Mouse (Mus musculus) Muller cell, postnatal 12 days (primary cell): ENCODE measurements around the gene Syngr1.

Source experiments
- DNase-seq: peaks from one replicate; pipeline ENCODE4 v3.0.0-alpha.2; 2015; ENCODE audit errors: inconsistent ontology term

Syngr1 gene

GRCm38 (mm10) chr15:80091121-80091955 lies at the start of gene Syngr1, which contains the start of gene Rpl3:
TSS of gene Syngr1 (plus strand) at chr15:80091334.
TSS of gene Rpl3 (minus strand) at chr15:80091868.
- DNase-seq, result peak; percentile 76

- no peak for DNase-seq
These were observed 49.0 kb upstream of the Syngr1 start for GRCm38 (mm10) chr15:80042152-80042551.

- no peak for DNase-seq
These were observed 46.9 kb upstream of the Syngr1 start for GRCm38 (mm10) chr15:80044249-80044648.

GRCm38 (mm10) chr15:80045749-80046148 lies 45.4 kb upstream of the Syngr1 start:
- DNase-seq, result no peak

- no peak for DNase-seq
These were observed 43.9 kb upstream of the Syngr1 start for GRCm38 (mm10) chr15:80047242-80047641.

GRCm38 (mm10) chr15:80047973-80048372 lies 43.2 kb upstream of the Syngr1 start:
- no peak for DNase-seq

GRCm38 (mm10) chr15:80050093-80050492 lies 41.0 kb upstream of the Syngr1 start:
- DNase-seq, result no peak

GRCm38 (mm10) chr15:80051092-80051761 lies 39.9 kb upstream of the Syngr1 start:
- no peak for DNase-seq

GRCm38 (mm10) chr15:80051782-80052181 lies 39.4 kb upstream of the Syngr1 start:
- DNase-seq, result no peak

- no peak for DNase-seq
These were observed 37.6 kb upstream of the Syngr1 start for GRCm38 (mm10) chr15:80053381-80054033.

GRCm38 (mm10) chr15:80054034-80054710 lies 37.0 kb upstream of the Syngr1 start:
- DNase-seq, result no peak

- no peak for DNase-seq
These were observed 33.0 kb upstream of the Syngr1 start for GRCm38 (mm10) chr15:80058151-80058550.

- DNase-seq, result no peak
These were observed 31.5 kb upstream of the Syngr1 start for GRCm38 (mm10) chr15:80059606-80060005.

GRCm38 (mm10) chr15:80060356-80061070 lies 30.6 kb upstream of the Syngr1 start:
- DNase-seq, result no peak

GRCm38 (mm10) chr15:80061071-80061550 lies 30.0 kb upstream of the Syngr1 start:
- no peak for DNase-seq

- DNase-seq, result peak; percentile 70
These were observed 28.8 kb upstream of the Syngr1 start for GRCm38 (mm10) chr15:80062339-80062738.

- DNase-seq, result peak; percentile 85
These were observed 28.3 kb upstream of the Syngr1 start for GRCm38 (mm10) chr15:80062821-80063220.

- DNase-seq, result no peak
These were observed 26.2 kb upstream of the Syngr1 start for GRCm38 (mm10) chr15:80064965-80065364.

- no peak for DNase-seq
These were observed 25.7 kb upstream of the Syngr1 start for GRCm38 (mm10) chr15:80065414-80065813.

- no peak for DNase-seq
These were observed 24.6 kb upstream of the Syngr1 start for GRCm38 (mm10) chr15:80066538-80066937.

GRCm38 (mm10) chr15:80069171-80069570 lies 22.0 kb upstream of the Syngr1 start:
- DNase-seq, result no peak
